9 mouse cellular contexts compared by ENCODE assay signal in the genomic region with DNA sequence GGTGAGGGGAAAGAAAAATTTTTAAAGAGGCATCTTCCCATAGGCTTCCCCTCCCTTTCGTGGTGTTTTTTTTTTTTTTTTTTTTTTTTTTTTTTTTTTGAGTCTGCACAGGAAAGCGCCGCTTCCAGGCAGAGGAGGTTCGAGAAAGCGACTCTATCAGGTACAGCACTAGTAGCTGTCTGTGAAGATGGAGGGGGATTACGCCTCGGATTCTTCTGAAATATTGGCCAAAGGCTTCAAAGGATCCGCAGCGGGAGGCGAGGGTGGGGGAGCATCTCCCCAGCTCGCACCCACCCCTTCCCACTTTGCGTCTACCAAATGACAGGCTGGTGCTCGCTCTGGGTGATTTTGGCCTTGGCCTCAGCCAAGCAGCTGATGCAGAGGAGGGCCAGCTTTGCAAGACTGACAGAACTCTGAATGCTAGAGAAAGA.
DNase-seq lines count a peak whose midpoint lies in the region; ATAC-seq lines count a peak whose summit lies in the region.
"Had no signal": no experiment of that assay in that cellular context is flagged by ENCODE, and none has a peak within 500 bp of the region (broad histone marks: within the 10 kb centered on the region; RNA-seq: fewer than 3 reads in every experiment).

No protein-coding gene starts in this region.

- H3K9ac ChIP-seq in hindbrain, embryonic 13.5 days = peak overlapping the region; percentile 100
- peak overlapping the region; percentile 98 for H3K9ac ChIP-seq in midbrain, embryonic 12.5 days (replicated peaks)
- peak overlapping the region; percentile 85 for H3K9ac ChIP-seq in stomach, embryonic 16.5 days (ENCODE audit: low read length)

- peak; percentile 22 for DNase-seq in R1 (ENCODE audit: low read depth, low spot score)
- DNase-seq in cerebellum, postnatal 10 days = peak; percentile 72 to 86
- peak; percentile 59 for DNase-seq in frontal cortex, postnatal 25 days (ENCODE audit: low spot score in 2 of 2)
- peak; percentile 83 to 85 for DNase-seq in left cerebral cortex, postnatal 36 days (ENCODE audit: low spot score in 2 of 2)
- no peak for DNase-seq in thymus, postnatal 14 days

- H3K4me3 ChIP-seq in hindbrain, embryonic 13.5 days = peak overlapping the region; percentile 82
- H3K4me3 ChIP-seq in midbrain, embryonic 12.5 days = peak overlapping the region; percentile 81
- peak overlapping the region; percentile 74 for H3K4me3 ChIP-seq in stomach, embryonic 16.5 days (replicated peaks; ENCODE audit: low read length)
- H3K4me3 ChIP-seq: erythroblast, embryonic 14.5 days had no signal

- peak overlapping the region; percentile 82 for H3K4me2 ChIP-seq in hindbrain, embryonic 13.5 days
- peak overlapping the region; percentile 65 for H3K4me2 ChIP-seq in midbrain, embryonic 12.5 days (replicated peaks)
- H3K4me2 ChIP-seq in stomach, embryonic 16.5 days (ENCODE audit: low read depth, low read length) = peak overlapping the region; percentile 68

- H3K27me3 ChIP-seq in hindbrain, embryonic 13.5 days = no peaks in the 10 kb centered on the region
- H3K27me3 ChIP-seq in midbrain, embryonic 12.5 days = no peaks in the 10 kb centered on the region
- H3K27me3 ChIP-seq in stomach, embryonic 16.5 days (ENCODE audit: control insufficient read depth, insufficient read depth, low read length) = no peaks in the 10 kb centered on the region

- H3K27ac ChIP-seq in hindbrain, embryonic 13.5 days = peak overlapping the region; percentile 100
- H3K27ac ChIP-seq in midbrain, embryonic 12.5 days (replicated peaks) = peak overlapping the region; percentile 99
- H3K27ac ChIP-seq in stomach, embryonic 16.5 days (ENCODE audit: low read length) = peak overlapping the region; percentile 90

- H3K36me3 ChIP-seq in hindbrain, embryonic 13.5 days = no peaks in the 10 kb centered on the region
- H3K36me3 ChIP-seq in midbrain, embryonic 12.5 days = no peaks in the 10 kb centered on the region
- no peaks in the 10 kb centered on the region for H3K36me3 ChIP-seq in stomach, embryonic 16.5 days (ENCODE audit: control insufficient read depth, insufficient read depth, low read length)

- H3K9me3 ChIP-seq in hindbrain, embryonic 13.5 days = no peaks in the 10 kb centered on the region
- no peaks in the 10 kb centered on the region for H3K9me3 ChIP-seq in midbrain, embryonic 12.5 days
- no peaks in the 10 kb centered on the region for H3K9me3 ChIP-seq in stomach, embryonic 16.5 days (replicated peaks; ENCODE audit: control insufficient read depth, low read length)

- ATAC-seq in hindbrain, embryonic 13.5 days (ENCODE audit: low FRiP score) = peak; percentile 64
- peak; percentile 71 for ATAC-seq in midbrain, embryonic 12.5 days (ENCODE audit: low FRiP score, low read depth)
- ATAC-seq in stomach, embryonic 16.5 days (ENCODE audit: insufficient read depth, low FRiP score) = peak; percentile 65

- H3K4me1 ChIP-seq in hindbrain, embryonic 13.5 days (replicated peaks) = peaks cover 31% of the 10 kb centered on the region
- H3K4me1 ChIP-seq in midbrain, embryonic 12.5 days = peaks cover 39% of the 10 kb centered on the region
- peaks cover 10% of the 10 kb centered on the region; the same call in 1 of the 2 replicates for H3K4me1 ChIP-seq in stomach, embryonic 16.5 days (ENCODE audit: control insufficient read depth, insufficient read depth, low read length)

- intact Hi-C loops in left cerebral cortex, postnatal 36 days (cut with DNase I) = loop anchor here (5.0 kb wide), 4 partner anchors 157 to 353 kb away; no protein-coding TSS in a partner anchor

- WGBS in hindbrain, embryonic 13.5 days = under 1% methylated on average over 13 of the region's 13 CpGs
- under 1% methylated on average over 13 of the region's 13 CpGs for WGBS in midbrain, embryonic 12.5 days
- under 1% methylated on average over 13 of the region's 13 CpGs for whole genome bisulfite sequencing in stomach, embryonic 16.5 days
